Mouse (Mus musculus): ENCODE data around the gene Slc24a3.

Gene Slc24a3

GRCm38 (mm10) chr2:145682924-145683323, 515.4 kb downstream of the Slc24a3 start:
- DNase-seq (ENCODE audit: low spot score in 2 of 2), result no peak

GRCm38 (mm10) chr2:145683536-145683935, 516.0 kb downstream of the Slc24a3 start:
- peak in 1 of 2 experiments; percentile 16 for DNase-seq (ENCODE audit: low spot score in 2 of 2)

- DNase-seq (ENCODE audit: low spot score in 2 of 2), result no peak
Observed at GRCm38 (mm10) chr2:145684151-145684550, 516.6 kb downstream of the Slc24a3 start.

GRCm38 (mm10) chr2:145684891-145685290, 517.3 kb downstream of the Slc24a3 start:
- DNase-seq (ENCODE audit: low spot score in 2 of 2), result no peak

GRCm38 (mm10) chr2:145686017-145686416, 518.5 kb downstream of the Slc24a3 start:
- DNase-seq (ENCODE audit: low spot score in 2 of 2), result no peak

GRCm38 (mm10) chr2:145691367-145692009, 523.9 kb downstream of the Slc24a3 start:
- no peak for DNase-seq (ENCODE audit: low spot score in 2 of 2)
